Mouse (Mus musculus): ENCODE results near the gene Pygo1.

The Pygo1 gene

GRCm38 (mm10) chr9:72992576-72992975 is 67.1 kb downstream of the Pygo1 start:
- no peak for DNase-seq (ENCODE audit: low spot score)

- DNase-seq (ENCODE audit: low spot score), result no peak
These were observed 70.7 kb downstream of the Pygo1 start for GRCm38 (mm10) chr9:72996167-72996566.

- DNase-seq (ENCODE audit: low spot score), result no peak
These were observed 71.4 kb downstream of the Pygo1 start for GRCm38 (mm10) chr9:72996806-72997205.

GRCm38 (mm10) chr9:73000487-73000886 is 75.0 kb downstream of the Pygo1 start:
- no peak for DNase-seq (ENCODE audit: low spot score)

- no peak for DNase-seq (ENCODE audit: low spot score)
These were observed 76.0 kb downstream of the Pygo1 start for GRCm38 (mm10) chr9:73001314-73002011.
